Mouse (Mus musculus): ENCODE measurements around the gene Gm20696.

DNA sequence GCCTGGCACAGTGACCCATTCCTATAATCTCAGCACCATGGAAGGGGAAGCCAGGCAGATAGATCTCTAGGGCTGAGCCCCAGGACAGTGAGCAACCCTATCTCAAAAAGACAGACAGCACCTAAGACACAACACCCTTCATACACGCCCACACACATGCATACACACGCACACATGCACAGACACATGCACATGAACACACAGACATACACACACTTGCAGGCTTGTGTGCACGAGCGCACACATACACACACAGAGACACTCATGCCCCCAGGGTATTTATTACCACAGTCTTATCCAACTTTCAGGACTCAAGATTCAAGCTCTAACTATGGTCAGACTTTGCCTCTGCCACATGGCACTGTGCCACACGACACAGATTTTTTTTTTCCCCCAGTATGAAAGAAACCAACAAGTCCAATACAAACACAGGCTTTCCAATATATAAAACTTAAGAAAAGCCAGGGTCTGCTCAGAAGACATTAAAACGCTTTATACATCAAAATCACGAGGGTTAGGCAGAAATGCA is 182.3 kb downstream of the Gm20696 start:
- TF ChIP-seq POLR2A (IDR thresholded peaks at IDR 0.05; ENCODE audit: borderline replicate concordance, control insufficient read depth, low read depth, low read length): no peak
- TF ChIP-seq CTCF (IDR thresholded peaks at IDR 0.05; ENCODE audit: control insufficient read depth, insufficient read depth, low read length): no peak
